Mouse (Mus musculus): ENCODE data around the gene Barx1. TPM values are rescaled to one million over a fixed set of nuclear protein-coding genes. Genes with fewer than 3 reads are reported as not detected.

Gene Barx1
- polyA plus RNA-seq, 1 experiment from 2014 or later: not detected

DNA sequence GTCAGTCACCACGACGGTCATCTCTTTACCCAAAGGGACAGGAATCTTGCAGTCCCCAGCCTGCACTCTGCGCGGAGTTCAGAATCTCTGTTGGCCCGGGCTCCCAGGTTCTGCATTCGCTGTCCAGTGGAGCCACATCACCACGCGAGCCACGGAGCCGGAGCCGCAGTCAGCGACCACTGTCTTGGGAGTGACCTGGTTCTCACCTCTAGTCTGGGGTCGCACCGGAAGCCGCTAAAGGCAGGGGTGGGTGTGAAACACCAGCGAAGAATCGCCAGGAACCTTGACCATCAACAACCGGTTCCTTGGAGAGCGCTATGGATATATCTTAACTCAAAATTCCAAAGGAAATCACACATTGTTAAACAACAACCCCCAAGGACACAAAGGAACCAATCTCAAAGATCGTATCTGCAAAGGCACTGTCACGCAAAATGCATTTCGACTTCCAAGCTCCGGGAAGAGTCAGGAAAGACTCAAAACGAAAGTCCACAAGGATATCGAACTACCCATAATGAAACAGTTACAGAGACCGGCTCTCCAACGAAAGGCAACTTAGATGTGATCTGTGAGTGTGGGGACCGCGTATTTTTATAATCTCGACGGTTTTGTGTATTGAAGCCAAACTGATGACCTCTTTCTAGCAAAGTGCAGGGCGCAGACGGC lies 4.1 kb upstream of the Barx1 start:
- Histone ChIP-seq H3K27me3 (replicated peaks; ENCODE audit: control insufficient read depth, insufficient read depth, low read length) (peaks cover 60% of the 10 kb centered on the region), H3K9me3 (ENCODE audit: control insufficient read depth, low read length) (no peaks in the 10 kb centered on the region), H3K9ac (ENCODE audit: low read depth, low read length) (no peak overlapping the region), H3K27ac (ENCODE audit: low read depth, low read length) (no peak overlapping the region), H3K36me3 (ENCODE audit: control insufficient read depth, insufficient read depth, low read length) (no peaks in the 10 kb centered on the region), H3K4me2 (ENCODE audit: low read length) (no peak overlapping the region), H3K4me3 (ENCODE audit: low read length) (no peak overlapping the region), H3K4me1 (ENCODE audit: control insufficient read depth, insufficient read depth, low read depth, low read length) (peaks cover 14% of the 10 kb centered on the region)
- ATAC-seq: no peak
- under 1% methylated on average over 33 of the region's 33 CpGs for WGBS

GRCm38 (mm10) chr13:48659254-48660220 lies 3.3 kb upstream of the Barx1 start:
- Histone ChIP-seq H3K4me2 (ENCODE audit: low read length) (no peak overlapping the region), H3K27me3 (replicated peaks; ENCODE audit: control insufficient read depth, insufficient read depth, low read length) (peaks cover 66% of the 10 kb centered on the region), H3K4me1 (ENCODE audit: control insufficient read depth, insufficient read depth, low read depth, low read length) (peaks cover 14% of the 10 kb centered on the region), H3K36me3 (ENCODE audit: control insufficient read depth, insufficient read depth, low read length) (no peaks in the 10 kb centered on the region), H3K27ac (ENCODE audit: low read depth, low read length) (no peak overlapping the region), H3K9me3 (ENCODE audit: control insufficient read depth, low read length) (no peaks in the 10 kb centered on the region), H3K9ac (ENCODE audit: low read depth, low read length) (no peak overlapping the region), H3K4me3 (ENCODE audit: low read length) (no peak overlapping the region)
- no peak for ATAC-seq
- WGBS: under 1% methylated on average over 38 of the region's 38 CpGs

- H3K9ac ChIP-seq (ENCODE audit: low read depth, low read length): no peak overlapping the region
- H3K27ac ChIP-seq (ENCODE audit: low read depth, low read length): no peak overlapping the region
- ATAC-seq: no peak
- no peaks in the 10 kb centered on the region for H3K9me3 ChIP-seq (ENCODE audit: control insufficient read depth, low read length)
- peaks cover 64% of the 10 kb centered on the region for H3K27me3 ChIP-seq (replicated peaks; ENCODE audit: control insufficient read depth, insufficient read depth, low read length)
- H3K36me3 ChIP-seq (ENCODE audit: control insufficient read depth, insufficient read depth, low read length): no peaks in the 10 kb centered on the region
- 3% methylated on average over 11 of the region's 11 CpGs for WGBS
- peaks cover 18% of the 10 kb centered on the region for H3K4me1 ChIP-seq (ENCODE audit: control insufficient read depth, insufficient read depth, low read depth, low read length)
- no peak overlapping the region for H3K4me3 ChIP-seq (ENCODE audit: low read length)
- H3K4me2 ChIP-seq (ENCODE audit: low read length): no peak overlapping the region
These were observed 2.5 kb upstream of the Barx1 start for GRCm38 (mm10) chr13:48660221-48660734.

DNA sequence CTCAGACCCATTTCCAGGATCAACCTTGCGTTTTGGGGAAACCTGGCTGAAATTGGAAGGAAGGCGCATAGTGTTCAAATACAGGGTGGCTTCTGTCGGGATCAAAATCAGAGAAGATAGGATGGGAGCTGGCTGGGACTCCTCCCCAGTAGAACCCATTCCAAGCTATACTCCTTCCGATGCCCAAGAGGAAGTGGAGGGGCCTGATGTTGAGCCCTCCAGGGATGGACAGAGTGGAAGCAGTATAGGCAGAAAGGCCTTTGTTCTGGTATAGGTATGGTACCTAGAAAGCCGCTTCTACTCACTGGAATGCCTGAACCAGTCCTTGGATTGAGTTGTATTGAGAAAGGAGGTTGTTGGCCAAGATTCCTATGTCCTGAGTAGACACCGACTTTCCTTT lies 2.1 kb upstream of the Barx1 start:
- no peaks in the 10 kb centered on the region for H3K9me3 ChIP-seq (ENCODE audit: control insufficient read depth, low read length)
- H3K4me3 ChIP-seq (ENCODE audit: low read length): no peak overlapping the region
- ATAC-seq: no peak
- H3K4me1 ChIP-seq (ENCODE audit: control insufficient read depth, insufficient read depth, low read depth, low read length): peaks cover 19% of the 10 kb centered on the region
- H3K36me3 ChIP-seq (ENCODE audit: control insufficient read depth, insufficient read depth, low read length): no peaks in the 10 kb centered on the region
- peaks cover 63% of the 10 kb centered on the region for H3K27me3 ChIP-seq (replicated peaks; ENCODE audit: control insufficient read depth, insufficient read depth, low read length)
- H3K27ac ChIP-seq (ENCODE audit: low read depth, low read length): no peak overlapping the region
- 15% methylated on average over 6 of the region's 6 CpGs for WGBS
- no peak overlapping the region for H3K9ac ChIP-seq (ENCODE audit: low read depth, low read length)
- H3K4me2 ChIP-seq (ENCODE audit: low read length): no peak overlapping the region

GRCm38 (mm10) chr13:48661561-48661960 lies 1.2 kb upstream of the Barx1 start:
- no peaks in the 10 kb centered on the region for H3K36me3 ChIP-seq (ENCODE audit: control insufficient read depth, insufficient read depth, low read length)
- H3K4me3 ChIP-seq (ENCODE audit: low read length): no peak overlapping the region
- H3K4me2 ChIP-seq (ENCODE audit: low read length): no peak overlapping the region
- no peak for ATAC-seq
- H3K27me3 ChIP-seq (replicated peaks; ENCODE audit: control insufficient read depth, insufficient read depth, low read length): peaks cover 60% of the 10 kb centered on the region
- no peak overlapping the region for H3K27ac ChIP-seq (ENCODE audit: low read depth, low read length)
- WGBS: 4% methylated on average over 1 of the region's 1 CpGs
- no peak overlapping the region for H3K9ac ChIP-seq (ENCODE audit: low read depth, low read length)
- H3K9me3 ChIP-seq (ENCODE audit: control insufficient read depth, low read length): no peaks in the 10 kb centered on the region
- peaks cover 22% of the 10 kb centered on the region for H3K4me1 ChIP-seq (ENCODE audit: control insufficient read depth, insufficient read depth, low read depth, low read length)

DNA sequence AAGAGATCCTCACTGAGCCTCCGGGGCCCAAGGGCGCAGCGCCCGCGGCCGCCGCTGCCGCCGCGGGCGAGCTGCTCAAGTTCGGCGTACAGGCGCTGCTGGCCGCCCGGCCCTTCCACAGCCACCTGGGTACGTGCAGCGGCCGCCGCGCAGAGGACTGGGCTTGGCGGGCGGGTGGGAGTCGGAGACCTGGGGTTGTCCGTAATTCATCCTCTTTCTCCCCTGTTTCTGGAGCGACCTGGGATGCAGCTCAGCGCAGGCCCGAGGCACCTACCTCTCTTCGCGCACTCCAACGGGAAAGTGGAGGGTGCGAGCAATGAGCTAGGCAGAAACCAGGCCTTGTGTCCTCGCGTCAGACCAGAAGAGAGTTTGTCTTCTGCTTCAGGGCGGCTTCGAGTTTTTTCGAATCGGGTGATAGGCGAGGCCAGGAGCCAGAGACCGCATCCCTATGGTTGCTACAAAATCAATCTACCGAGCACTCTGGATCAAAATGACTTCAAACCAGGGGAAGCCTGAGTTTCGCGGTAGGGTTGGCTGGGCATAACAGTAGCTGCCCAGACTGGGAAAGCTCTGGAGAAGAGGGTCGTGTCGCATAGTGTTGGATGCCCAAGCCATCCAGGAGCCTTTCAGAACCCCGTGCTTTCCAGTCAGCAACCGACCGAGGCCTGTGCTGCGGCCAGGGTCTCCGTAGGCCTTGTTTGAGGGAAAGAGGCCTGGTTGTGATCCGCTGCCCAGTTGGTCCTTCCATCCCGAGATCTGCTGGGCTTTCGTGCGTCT lies 601 bp downstream of the Barx1 start:
- H3K27me3 ChIP-seq (replicated peaks; ENCODE audit: control insufficient read depth, insufficient read depth, low read length): peaks cover 50% of the 10 kb centered on the region
- H3K9me3 ChIP-seq (ENCODE audit: control insufficient read depth, low read length): no peaks in the 10 kb centered on the region
- H3K27ac ChIP-seq (ENCODE audit: low read depth, low read length): no peak overlapping the region
- no peaks in the 10 kb centered on the region for H3K36me3 ChIP-seq (ENCODE audit: control insufficient read depth, insufficient read depth, low read length)
- peak overlapping the region; percentile 51 for H3K9ac ChIP-seq (ENCODE audit: low read depth, low read length)
- ATAC-seq: no peak
- H3K4me1 ChIP-seq (ENCODE audit: control insufficient read depth, insufficient read depth, low read depth, low read length): peaks cover 22% of the 10 kb centered on the region
- H3K4me2 ChIP-seq (ENCODE audit: low read length): peak overlapping the region; percentile 66
- H3K4me3 ChIP-seq (ENCODE audit: low read length): peak overlapping the region; percentile 38
- 4% methylated on average over 49 of the region's 54 CpGs for WGBS

GRCm38 (mm10) chr13:48663988-48664339 lies 1.2 kb downstream of the Barx1 start:
- Histone ChIP-seq H3K4me3 (ENCODE audit: low read length) (no peak overlapping the region), H3K4me1 (ENCODE audit: control insufficient read depth, insufficient read depth, low read depth, low read length) (peaks cover 27% of the 10 kb centered on the region), H3K27ac (ENCODE audit: low read depth, low read length) (no peak overlapping the region), H3K9me3 (ENCODE audit: control insufficient read depth, low read length) (no peaks in the 10 kb centered on the region), H3K36me3 (ENCODE audit: control insufficient read depth, insufficient read depth, low read length) (no peaks in the 10 kb centered on the region), H3K4me2 (ENCODE audit: low read length) (no peak overlapping the region), H3K9ac (ENCODE audit: low read depth, low read length) (no peak overlapping the region), H3K27me3 (replicated peaks; ENCODE audit: control insufficient read depth, insufficient read depth, low read length) (peaks cover 50% of the 10 kb centered on the region)
- ATAC-seq: no peak
- 15% methylated on average over 7 of the region's 7 CpGs for WGBS

GRCm38 (mm10) chr13:48664916-48665655 lies 2.3 kb downstream of the Barx1 start:
- Histone ChIP-seq H3K27ac (ENCODE audit: low read depth, low read length) (no peak overlapping the region), H3K27me3 (replicated peaks; ENCODE audit: control insufficient read depth, insufficient read depth, low read length) (peaks cover 50% of the 10 kb centered on the region), H3K9ac (ENCODE audit: low read depth, low read length) (no peak overlapping the region), H3K9me3 (ENCODE audit: control insufficient read depth, low read length) (no peaks in the 10 kb centered on the region), H3K4me2 (ENCODE audit: low read length) (no peak overlapping the region), H3K4me1 (ENCODE audit: control insufficient read depth, insufficient read depth, low read depth, low read length) (peaks cover 29% of the 10 kb centered on the region), H3K36me3 (ENCODE audit: control insufficient read depth, insufficient read depth, low read length) (no peaks in the 10 kb centered on the region), H3K4me3 (ENCODE audit: low read length) (no peak overlapping the region)
- no peak for ATAC-seq
- WGBS: 1% methylated on average over 39 of the region's 39 CpGs
